Mouse (Mus musculus): Measurements from ENCODE around the gene Clint1. TPM values are rescaled to one million over a fixed set of nuclear protein-coding genes. Genes with fewer than 3 reads are reported as not detected.
A peak's percentile ranks its signal among the peaks of the same experiment; 100 is the strongest.

Gene Clint1
- polyA plus RNA-seq, 1 experiment from 2014 or later, result 76.3 TPM

GRCm38 (mm10) chr11:45925436-45925835, 73.6 kb downstream of the Clint1 start:
- CTCF ChIA-PET, result interaction anchor here (1.0 to 2.9 kb wide), 7 partner anchors 8 to 298 kb away, joined by 3 to 15 read pairs (median 5); no protein-coding TSS in a partner anchor
- DNase-seq (ENCODE audit: low read depth, low spot score), result no peak
- ATAC-seq, result no peak
- POLR2A ChIA-PET, result no interaction called here
- in situ Hi-C loops (cut with MboI; ENCODE audit: low pct_unique_long_range_greater_than_20kb), result no loop called here
- no peaks in the 10 kb centered on the region for H3K27me3 ChIP-seq
- TF ChIP-seq CTCF (IDR thresholded peaks at IDR 0.05), result no peak

- ChIA-PET POLR2A (no interaction called here), CTCF (interaction anchor here (0.6 to 2.9 kb wide), 17 partner anchors 8 to 392 kb away, joined by 3 to 15 read pairs (median 5); no protein-coding TSS in a partner anchor)
- peak; percentile 60 for DNase-seq (ENCODE audit: low read depth, low spot score)
- in situ Hi-C loops (cut with MboI; ENCODE audit: low pct_unique_long_range_greater_than_20kb), result no loop called here
- TF ChIP-seq CTCF (IDR thresholded peaks at IDR 0.05), result peak; percentile 97
- no peaks in the 10 kb centered on the region for H3K27me3 ChIP-seq
- ATAC-seq, result peak; percentile 96
Observed at GRCm38 (mm10) chr11:45926640-45927082, 74.8 kb downstream of the Clint1 start.

GRCm38 (mm10) chr11:45927456-45927855, 75.6 kb downstream of the Clint1 start:
- no peaks in the 10 kb centered on the region for H3K27me3 ChIP-seq
- TF ChIP-seq CTCF (IDR thresholded peaks at IDR 0.05), result no peak
- CTCF ChIA-PET, result interaction anchor here (0.6 to 2.9 kb wide), 11 partner anchors 8 to 309 kb away, joined by 3 to 15 read pairs (median 5); no protein-coding TSS in a partner anchor
- ATAC-seq (peak; percentile 21), DNase-seq (ENCODE audit: low read depth, low spot score) (no peak)
- POLR2A ChIA-PET, result no interaction called here
- in situ Hi-C loops (cut with MboI; ENCODE audit: low pct_unique_long_range_greater_than_20kb), result no loop called here

GRCm38 (mm10) chr11:45929541-45929940, 77.7 kb downstream of the Clint1 start:
- DNase-seq (ENCODE audit: low read depth, low spot score), result no peak
- H3K27me3 ChIP-seq, result no peaks in the 10 kb centered on the region
- in situ Hi-C loops (cut with MboI; ENCODE audit: low pct_unique_long_range_greater_than_20kb), result no loop called here
- no peak for TF ChIP-seq CTCF (IDR thresholded peaks at IDR 0.05)
- CTCF ChIA-PET, result interaction anchor here (1.5 to 1.6 kb wide), 2 partner anchors 10 kb away, joined by 3 to 5 read pairs; no protein-coding TSS in a partner anchor
- no peak for ATAC-seq
- POLR2A ChIA-PET, result no interaction called here

GRCm38 (mm10) chr11:45932771-45933170, 80.9 kb downstream of the Clint1 start:
- H3K27me3 ChIP-seq, result no peaks in the 10 kb centered on the region
- ATAC-seq (no peak), DNase-seq (ENCODE audit: low read depth, low spot score) (no peak)
- in situ Hi-C loops (cut with MboI; ENCODE audit: low pct_unique_long_range_greater_than_20kb), result no loop called here
- TF ChIP-seq CTCF (IDR thresholded peaks at IDR 0.05), result no peak
- ChIA-PET POLR2A (no interaction called here), CTCF (interaction anchor here (2.9 kb wide), 1 partner anchor 12 kb away, joined by 10 read pairs; the partner anchor contains the start of gene Lsm11)

- H3K27me3 ChIP-seq, result no peaks in the 10 kb centered on the region
- in situ Hi-C loops (cut with MboI; ENCODE audit: low pct_unique_long_range_greater_than_20kb), result no loop called here
- ChIA-PET CTCF (interaction anchor here (2.8 kb wide), 1 partner anchor 11 kb away, joined by 15 read pairs; no protein-coding TSS in a partner anchor), POLR2A (no interaction called here)
- ATAC-seq (no peak), DNase-seq (ENCODE audit: low read depth, low spot score) (no peak)
- TF ChIP-seq CTCF (IDR thresholded peaks at IDR 0.05), result no peak
Observed at GRCm38 (mm10) chr11:45937478-45937877, 85.6 kb downstream of the Clint1 start.

- in situ Hi-C loops (cut with MboI; ENCODE audit: low pct_unique_long_range_greater_than_20kb), result no loop called here
- H3K27me3 ChIP-seq, result no peaks in the 10 kb centered on the region
- DNase-seq (ENCODE audit: low read depth, low spot score), result no peak
- ChIA-PET POLR2A (no interaction called here), CTCF (interaction anchor here (1.2 to 2.8 kb wide), 3 partner anchors 9 to 12 kb away, joined by 5 to 15 read pairs (median 12); no protein-coding TSS in a partner anchor)
- ATAC-seq, result no peak
- TF ChIP-seq CTCF (IDR thresholded peaks at IDR 0.05), result no peak
Observed at GRCm38 (mm10) chr11:45938917-45939316, 87.1 kb downstream of the Clint1 start.

- no peak for TF ChIP-seq CTCF (IDR thresholded peaks at IDR 0.05)
- H3K27me3 ChIP-seq, result no peaks in the 10 kb centered on the region
- DNase-seq (ENCODE audit: low read depth, low spot score) (no peak), ATAC-seq (no peak)
- in situ Hi-C loops (cut with MboI; ENCODE audit: low pct_unique_long_range_greater_than_20kb), result no loop called here
- ChIA-PET CTCF (interaction anchor here (0.7 to 1.5 kb wide), 3 partner anchors 9 to 16 kb away, joined by 3 to 5 read pairs (median 4); no protein-coding TSS in a partner anchor), POLR2A (no interaction called here)
Observed at GRCm38 (mm10) chr11:45942281-45942680, 90.4 kb downstream of the Clint1 start.

GRCm38 (mm10) chr11:45943108-45943705, 91.4 kb downstream of the Clint1 start:
- ChIA-PET POLR2A (interaction anchor here (1.0 kb wide), 1 partner anchor 9 kb away, joined by 3 read pairs; no protein-coding TSS in a partner anchor), CTCF (interaction anchor here (0.9 to 3.9 kb wide), 5 partner anchors 9 to 272 kb away, joined by 3 to 21 read pairs (median 3); partner anchors contain the start of gene Thg1l)
- DNase-seq (ENCODE audit: low read depth, low spot score), result no peak
- TF ChIP-seq CTCF (IDR thresholded peaks at IDR 0.05), result no peak
- H3K27me3 ChIP-seq, result no peaks in the 10 kb centered on the region
- in situ Hi-C loops (cut with MboI; ENCODE audit: low pct_unique_long_range_greater_than_20kb), result no loop called here
- ATAC-seq, result no peak

GRCm38 (mm10) chr11:45943891-45944642, 92.2 kb downstream of the Clint1 start:
- ATAC-seq, result peak; percentile 52
- POLR2A ChIA-PET, result interaction anchor here (0.7 to 1.0 kb wide), 2 partner anchors 10 to 288 kb away, joined by 3 read pairs; no protein-coding TSS in a partner anchor
- CTCF ChIA-PET, result interaction anchor here (0.9 to 3.9 kb wide), 5 partner anchors 8 to 17 kb away, joined by 3 to 21 read pairs (median 4); partner anchors contain the start of gene Thg1l
- no peaks in the 10 kb centered on the region for H3K27me3 ChIP-seq
- DNase-seq (ENCODE audit: low read depth, low spot score), result no peak
- in situ Hi-C loops (cut with MboI; ENCODE audit: low pct_unique_long_range_greater_than_20kb), result no loop called here
- no peak for TF ChIP-seq CTCF (IDR thresholded peaks at IDR 0.05)
